ENCODE assay signal across 14 mouse cellular contexts in genomic region chr6:116713966-116714365, GRCm38 (mm10).
"Had no signal": no experiment of that assay in that cellular context is flagged by ENCODE, and none has a peak within 500 bp of the region (broad histone marks: within the 10 kb centered on the region; RNA-seq: fewer than 3 reads in every experiment).

No protein-coding gene starts in this region.

- H3K4me3 ChIP-seq: midbrain, embryonic 10.5 days; midbrain, embryonic 12.5 days; myocyte; neural tube, embryonic 13.5 days; neural tube, embryonic 15.5 days; stomach, embryonic 15.5 days had no signal

- H3K27ac ChIP-seq: midbrain, embryonic 10.5 days; midbrain, embryonic 12.5 days; neural tube, embryonic 13.5 days; neural tube, embryonic 15.5 days; stomach, embryonic 15.5 days; stomach, postnatal 0 days had no signal

- H3K36me3 ChIP-seq: midbrain, embryonic 10.5 days; midbrain, embryonic 12.5 days; neural tube, embryonic 13.5 days; neural tube, embryonic 15.5 days; stomach, embryonic 15.5 days had no signal

- DNase-seq: lung, adult 18-20 months; lung, postnatal 10 days; midbrain, embryonic 14.5 days; right cerebral cortex, postnatal 14 days; thymus, adult 2 months; thymus, postnatal 25 days; thymus, postnatal 4 days had no signal

- H3K9me3 ChIP-seq: midbrain, embryonic 10.5 days; midbrain, embryonic 12.5 days; neural tube, embryonic 13.5 days; neural tube, embryonic 15.5 days; stomach, embryonic 15.5 days had no signal

- H3K4me1 ChIP-seq: midbrain, embryonic 12.5 days; neural tube, embryonic 13.5 days; neural tube, embryonic 15.5 days had no signal

- H3K27me3 ChIP-seq: midbrain, embryonic 12.5 days; neural tube, embryonic 13.5 days; neural tube, embryonic 15.5 days; stomach, embryonic 15.5 days had no signal
